Mouse (Mus musculus) heart, adult 8-10 months (tissue): ENCODE data around the gene Ccdc188. TPM values are rescaled to one million over a fixed set of nuclear protein-coding genes. Genes with fewer than 3 reads are reported as not detected.

Source experiments
- total RNA-seq, 4 experiments: library from RNA; stranded (reverse); gene quantifications; 2 replicates each; pipeline ENCODE4 v1.2.4; 2022

The Ccdc188 gene
- total RNA-seq, 4 experiments from 2014 or later, result not detected

Other genes starting within 250 kb of the Ccdc188 start
- gene Vpreb2, start 237.5 kb upstream of the Ccdc188 start, total RNA-seq, result not detected
- 10 to 100 TPM; 40.3 to 52.7 (median 40.4) TPM for gene Dgcr6, start 165.0 kb upstream of the Ccdc188 start, total RNA-seq
- gene Prodh, start 127.7 kb upstream of the Ccdc188 start, total RNA-seq, result 10 to 100 TPM; 12.9 to 36.7 (median 16.9) TPM
- 1 to 10 TPM; 2.8 to 4.7 (median 3.8) TPM for gene Rtn4r, start 90.2 kb upstream of the Ccdc188 start, total RNA-seq
- 10 to 100 TPM; 19.5 to 24.0 (median 20.8) TPM for gene Zdhhc8, start 17.3 kb downstream of the Ccdc188 start, total RNA-seq
- gene Trmt2a, start 30.8 kb downstream of the Ccdc188 start, total RNA-seq, result 10 to 100 TPM; 15.8 to 19.5 (median 17.7) TPM
- gene Ranbp1, start 30.9 kb downstream of the Ccdc188 start, total RNA-seq, result 10 to 100 TPM; 30.5 to 40.3 (median 34.7) TPM
- gene Gm49776, start 40.4 kb downstream of the Ccdc188 start, total RNA-seq, result not detected
- gene Dgcr8, start 71.4 kb downstream of the Ccdc188 start, total RNA-seq, result 10 to 100 TPM; 10.8 to 15.7 (median 12.7) TPM
- gene Tango2, start 130.2 kb downstream of the Ccdc188 start, total RNA-seq, result 100 to 1,000 TPM; 184 to 210 (median 190) TPM
- 10 to 100 TPM; 12.6 to 20.0 (median 16.2) TPM for gene Arvcf, start 130.3 kb downstream of the Ccdc188 start, total RNA-seq
- gene Txnrd2, start 208.5 kb downstream of the Ccdc188 start, total RNA-seq, result 10 to 100 TPM; 37.0 to 49.9 (median 42.1) TPM
- 100 to 1,000 TPM; 146 to 174 (median 157) TPM for gene Comt, start 209.0 kb downstream of the Ccdc188 start, total RNA-seq